Mouse (Mus musculus) gonadal fat pad, adult 2 months (tissue): ENCODE measurements around the gene Cmtm6. TPM values are rescaled to one million over a fixed set of nuclear protein-coding genes. Genes with fewer than 3 reads are reported as not detected.

Experiments
- DNase-seq: peaks from one replicate; pipeline ENCODE4 v3.0.0-alpha.2; 2012; ENCODE audit warnings: low read depth
- polyA plus RNA-seq: library from polyadenylated mRNA; depleted of rRNA; stranded (reverse); fragments of >200 nt; gene quantifications from 2 replicates; pipeline ENCODE4 v1.2.3, GENCODE M21; 2012; rRNA removed

Gene Cmtm6
- polyA plus RNA-seq, 1 experiment = 58.3 TPM

DNA sequence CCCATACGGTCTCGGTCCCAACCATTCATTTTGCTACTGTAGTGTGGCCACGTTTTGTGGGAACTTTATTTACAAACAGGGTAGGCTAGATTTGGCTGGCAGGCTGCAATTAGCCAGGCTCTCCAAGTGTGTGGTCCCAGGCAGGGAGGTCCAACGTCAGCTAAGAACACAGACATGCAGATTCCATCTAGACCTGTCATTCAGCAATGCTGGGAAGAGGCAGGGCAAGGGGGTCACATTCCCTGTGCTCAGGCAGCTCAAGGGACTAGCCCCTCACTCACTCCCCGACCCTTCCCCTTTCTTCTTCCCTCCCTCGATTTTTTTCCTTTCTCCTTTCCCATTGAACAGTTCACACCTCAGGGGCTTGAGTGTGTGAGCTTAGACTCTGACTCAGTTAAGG is 67.9 kb downstream of the Cmtm6 start:
- no peak for DNase-seq

Other genes starting within 250 kb of the Cmtm6 start
- 0.09 and 0.14 TPM in 2 replicates for gene Ccr4, start 226.2 kb upstream of the Cmtm6 start, polyA plus RNA-seq
- gene C130032M10Rik, start 215.4 kb upstream of the Cmtm6 start, polyA plus RNA-seq = not detected in 2 replicates
- gene Trim71, start 166.7 kb upstream of the Cmtm6 start, polyA plus RNA-seq = not detected in 2 replicates
- 31.2 and 32.7 TPM in 2 replicates for gene Cnot10, start 90.9 kb upstream of the Cmtm6 start, polyA plus RNA-seq
- gene Dync1li1, start 42.3 kb upstream of the Cmtm6 start, polyA plus RNA-seq = 14.7 and 18.8 TPM in 2 replicates
- 46.4 and 56.3 TPM in 2 replicates for gene Cmtm7, start 50.7 kb downstream of the Cmtm6 start, polyA plus RNA-seq
- gene Cmtm8, start 113.0 kb downstream of the Cmtm6 start, polyA plus RNA-seq = 45.8 and 49.0 TPM in 2 replicates
- 25.8 and 26.0 TPM in 2 replicates for gene Gpd1l, start 202.9 kb downstream of the Cmtm6 start, polyA plus RNA-seq
- 7.1 and 13.1 TPM in 2 replicates for gene Osbpl10, start 247.5 kb downstream of the Cmtm6 start, polyA plus RNA-seq